Mouse (Mus musculus): ENCODE measurements around the gene Cdh20. TPM values are rescaled to one million over a fixed set of nuclear protein-coding genes. Genes with fewer than 3 reads are reported as not detected.

Gene Cdh20
- polyA plus RNA-seq (2012; rRNA removed; ENCODE audit: low replicate concordance): 0.14 and 0.15 TPM in 2 replicates

DNA sequence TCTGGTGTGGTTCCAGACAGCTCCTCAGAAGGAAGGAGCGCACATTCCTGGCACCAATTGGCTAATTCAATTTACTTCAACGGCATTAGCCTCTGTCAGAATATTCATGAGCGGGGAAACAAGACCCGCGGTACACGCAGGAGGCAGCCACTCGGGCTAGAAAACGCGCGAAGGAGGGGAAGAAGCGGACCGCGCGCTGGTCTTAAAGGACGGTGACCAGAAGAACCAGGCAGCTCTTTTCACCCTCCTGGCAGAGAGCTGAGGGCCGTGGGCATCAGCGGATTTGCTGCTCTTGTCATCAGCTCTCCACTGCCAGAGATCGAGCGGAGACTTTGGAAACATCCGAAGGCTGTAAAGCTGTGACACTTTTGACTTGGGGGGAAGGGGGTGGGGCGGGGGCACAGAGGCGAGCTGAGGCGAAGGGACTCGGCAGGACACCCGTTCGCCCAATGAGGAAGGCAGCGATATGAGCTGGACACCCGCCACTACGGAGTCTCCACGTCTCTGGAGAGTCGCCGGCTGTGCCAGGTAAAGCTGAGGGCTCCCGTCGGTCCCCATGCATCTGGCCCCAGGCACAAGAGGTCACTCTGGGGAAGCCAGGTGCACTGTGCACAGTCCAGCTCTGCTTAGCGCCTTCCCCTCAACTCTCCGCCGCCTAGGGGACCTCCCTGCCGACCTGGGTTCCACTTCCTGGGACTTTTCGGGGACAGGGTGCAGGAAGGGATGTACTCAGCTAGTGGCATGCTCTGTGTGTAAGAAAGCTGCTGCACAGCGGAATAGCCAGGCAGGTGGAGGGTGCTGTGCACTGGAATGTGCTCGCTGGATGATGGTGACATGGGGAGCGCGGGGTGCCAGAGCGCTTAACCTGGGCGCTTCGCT, at the start of gene Cdh20:
Cdh20 (plus strand) TSS at position 159 of the 879 bp plus-strand sequence.

Data from duodenum, adult 2 months (tissue).